Mouse (Mus musculus) cerebellum, adult 2 months (tissue): ENCODE results near the gene Dclk2.

Experiments used
- CTCF ChIP-seq: fragments of 200-500 bp; IDR thresholded peaks from 2 replicates; pipeline ENCODE4 v1.5.1; 2011; ENCODE audit warnings: low read depth, mild to moderate bottlenecking, control low read depth, low read length, moderate library complexity, borderline replicate concordance; ENCODE audit not compliant: insufficient read depth
- POLR2A ChIP-seq: fragments of 200-500 bp; IDR thresholded peaks from 2 replicates; pipeline ENCODE4 v1.6.1; 2011; ENCODE audit warnings: low read length, control low read depth, borderline replicate concordance; ENCODE audit not compliant: insufficient read depth

GRCm38 (mm10) chr3:86775444-86775828 lies 145.2 kb downstream of the Dclk2 start:
- no peak for TF ChIP-seq POLR2A
- no peak for TF ChIP-seq CTCF
